ENCODE assay signal across 30 mouse cellular contexts in the genomic region with DNA sequence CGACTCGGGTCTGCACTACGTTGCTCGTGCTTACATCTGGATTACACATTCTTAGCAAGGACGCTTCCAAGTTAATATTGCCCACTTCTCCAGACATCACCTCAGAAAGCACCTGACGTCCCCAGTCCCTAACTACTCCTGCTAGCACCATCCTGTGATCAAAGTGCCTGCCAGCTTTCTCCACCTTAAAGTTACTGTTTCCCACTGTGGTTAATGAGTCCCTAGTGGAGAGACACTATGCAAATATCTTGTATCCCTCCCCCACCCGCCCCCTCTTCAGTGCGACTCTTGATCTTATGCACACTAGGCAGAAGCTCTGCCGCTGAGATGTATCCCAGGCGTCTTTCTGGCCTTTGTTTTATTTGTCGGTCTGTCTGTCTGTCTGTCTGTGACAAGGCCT. TPM values are rescaled to one million over a fixed set of nuclear protein-coding genes. Genes with fewer than 3 reads are reported as not detected.
DNase-seq lines count a peak whose midpoint lies in the region; ATAC-seq and TF ChIP-seq lines count a peak whose summit lies in the region.
"Had no signal": no experiment of that assay in that cellular context is flagged by ENCODE, and none has a peak within 500 bp of the region (broad histone marks: within the 10 kb centered on the region; RNA-seq: fewer than 3 reads in every experiment).

No protein-coding gene starts in this region.

- H3K27me3 ChIP-seq in lung, postnatal 0 days (replicated peaks; ENCODE audit: insufficient read depth, low read length), result no peaks in the 10 kb centered on the region
- H3K27me3 ChIP-seq: embryonic facial prominence, embryonic 12.5 days; hindbrain, embryonic 15.5 days; limb, embryonic 13.5 days; lung, embryonic 15.5 days had no signal

- TF ChIP-seq EP300 in lung, postnatal 0 days (IDR thresholded peaks at IDR 0.05), result no peak

- H3K36me3 ChIP-seq in lung, postnatal 0 days (ENCODE audit: insufficient read depth, low read length), result no peaks in the 10 kb centered on the region
- H3K36me3 ChIP-seq: embryonic facial prominence, embryonic 12.5 days; forebrain, embryonic 10.5 days; G1E; heart, embryonic 13.5 days; hindbrain, embryonic 15.5 days; limb, embryonic 13.5 days; lung, embryonic 15.5 days had no signal

- ATAC-seq in lung, postnatal 0 days, result peak; percentile 17; the same call in 1 of the 2 replicates
- ATAC-seq: forebrain, embryonic 16.5 days; inflammation-experienced regulatory T-cells, adult 6 months had no signal

- no peak for TF ChIP-seq CTCF in lung, postnatal 0 days (IDR thresholded peaks at IDR 0.05)

- 61% methylated on average over 11 of the region's 11 CpGs for WGBS in lung, postnatal 0 days

- H3K4me2 ChIP-seq in lung, postnatal 0 days (replicated peaks; ENCODE audit: low read depth, low read length), result no peak overlapping the region
- H3K4me2 ChIP-seq: embryonic facial prominence, embryonic 12.5 days; heart, embryonic 13.5 days; hindbrain, embryonic 15.5 days; limb, embryonic 13.5 days; liver, embryonic 11.5 days; lung, embryonic 15.5 days had no signal

- H3K9me3 ChIP-seq in lung, postnatal 0 days (ENCODE audit: low read length), result no peaks in the 10 kb centered on the region
- H3K9me3 ChIP-seq: embryonic facial prominence, embryonic 12.5 days; forebrain, embryonic 10.5 days; heart, embryonic 13.5 days; hindbrain, embryonic 15.5 days; limb, embryonic 13.5 days; lung, embryonic 15.5 days had no signal

- H3K9ac ChIP-seq in lung, postnatal 0 days (replicated peaks; ENCODE audit: low read depth), result no peak overlapping the region
- H3K9ac ChIP-seq: embryonic facial prominence, embryonic 12.5 days; heart, embryonic 13.5 days; hindbrain, embryonic 15.5 days; limb, embryonic 13.5 days; lung, embryonic 15.5 days had no signal

- no peaks in the 10 kb centered on the region for H3K4me1 ChIP-seq in lung, postnatal 0 days (ENCODE audit: insufficient read depth, low read depth, low read length)
- H3K4me1 ChIP-seq: embryonic facial prominence, embryonic 12.5 days; forebrain, embryonic 10.5 days; heart, embryonic 13.5 days; hindbrain, embryonic 15.5 days; limb, embryonic 13.5 days; lung, embryonic 15.5 days had no signal

- DNase-seq in lung, postnatal 0 days (ENCODE audit: low spot score), result no peak
- no peak for DNase-seq in lung, postnatal 36 days
- peak; percentile 86 to 88 for DNase-seq in kidney, adult 8-10 months
- DNase-seq in kidney, postnatal 10 days, result peak; percentile 71
- DNase-seq in yolk sac, embryonic 10.5 days (ENCODE audit: low spot score), result peak; percentile 81
- DNase-seq in spleen, adult 12 weeks (ENCODE audit: low spot score), result no peak
- DNase-seq in left cerebral cortex, postnatal 36 days (ENCODE audit: low spot score in 2 of 2), result no peak
- no peak for DNase-seq in thymus, postnatal 10 days (ENCODE audit: low spot score in 2 of 2)
- DNase-seq: adrenal gland, postnatal 10 days; cerebellum, adult 8-10 months; cerebellum, postnatal 36 days; embryo, embryonic 11 days; gastrocnemius, adult 2 months; gastrocnemius, postnatal 36 days; heart, adult 18-20 months; heart, postnatal 10 days; midbrain, embryonic 14.5 days had no signal

- intact Hi-C loops in left cerebral cortex, postnatal 36 days (cut with DNase I), result no loop called here

- no peak overlapping the region for H3K4me3 ChIP-seq in lung, postnatal 0 days (ENCODE audit: low read depth, low read length)
- H3K4me3 ChIP-seq: embryonic facial prominence, embryonic 12.5 days; forebrain, embryonic 10.5 days; gastrocnemius, adult 2 months; heart, embryonic 13.5 days; hindbrain, embryonic 15.5 days; left cerebral cortex, adult 2 months; limb, embryonic 13.5 days; lung, embryonic 15.5 days had no signal

- H3K27ac ChIP-seq in lung, postnatal 0 days (ENCODE audit: low read length), result no peak overlapping the region
- H3K27ac ChIP-seq: embryonic facial prominence, embryonic 12.5 days; forebrain, embryonic 10.5 days; gastrocnemius, adult 2 months; heart, embryonic 13.5 days; hindbrain, embryonic 15.5 days; left cerebral cortex, adult 2 months; limb, embryonic 13.5 days; lung, embryonic 15.5 days; macrophage; stomach, postnatal 0 days had no signal

RNA-seq across cellular contexts. Expression of gene Cbwd1, which starts 16.6 kb away (rescaled TPM):
- polyA plus RNA-seq in lung, postnatal 0 days (2015; fragmentation: Nextera tagmentation; extraction: Ambion mirVana), result 14.6 and 15.6 TPM in 2 replicates
- 10 to 100 TPM; 13.8 to 14.8 TPM for total RNA-seq in left cerebral cortex, postnatal 36 days (2021)

RNA-seq across cellular contexts. Expression of gene Dock8, which starts 21.3 kb away (rescaled TPM):
- 8.1 and 9.7 TPM in 2 replicates for polyA plus RNA-seq in lung, postnatal 0 days (2015; fragmentation: Nextera tagmentation; extraction: Ambion mirVana)
- total RNA-seq in left cerebral cortex, postnatal 36 days (2021), result 1 to 10 TPM; 2.3 to 4.6 TPM

Comparison
In these comparisons a context has a peak if more than half of its experiments do, and no peak if none do; other contexts are left out.
1. DNase-seq: peak in kidney, adult 8-10 months (2 of 2), kidney, postnatal 10 days (single experiment) and yolk sac, embryonic 10.5 days (single experiment); none in lung, postnatal 0 days (single experiment), lung, postnatal 36 days (single experiment), spleen, adult 12 weeks (single experiment), left cerebral cortex, postnatal 36 days (0 of 2) and thymus, postnatal 10 days (0 of 2).